22 mouse cellular contexts compared by ENCODE assay signal in the genomic region with DNA sequence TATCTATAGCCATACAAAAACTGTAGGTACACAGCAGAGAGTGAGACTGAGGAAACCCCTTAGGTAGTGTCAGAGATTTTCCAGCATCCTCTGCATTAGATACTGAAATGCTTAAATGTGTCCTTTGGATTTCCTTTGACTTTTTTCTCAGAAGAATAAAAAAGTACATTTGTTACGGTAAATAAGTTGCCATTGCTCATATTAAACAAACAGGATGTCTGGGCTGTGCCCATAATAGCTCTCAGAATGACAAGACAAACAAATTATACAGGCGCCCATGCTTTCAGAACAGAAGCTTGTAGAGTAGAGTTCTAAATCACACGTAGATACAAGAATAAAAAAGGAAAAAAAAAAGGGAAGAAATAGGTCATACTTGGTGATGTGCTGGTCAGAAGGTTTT. TPM values are rescaled to one million over a fixed set of nuclear protein-coding genes. Genes with fewer than 3 reads are reported as not detected.
"Had no signal": no experiment of that assay in that cellular context is flagged by ENCODE, and none has a peak within 500 bp of the region (broad histone marks: within the 10 kb centered on the region; RNA-seq: fewer than 3 reads in every experiment).

No protein-coding gene starts in this region.

- H3K9ac ChIP-seq: lung, embryonic 15.5 days; midbrain, embryonic 13.5 days; midbrain, embryonic 15.5 days; neural tube, embryonic 12.5 days; stomach, embryonic 15.5 days had no signal

- H3K4me2 ChIP-seq: lung, embryonic 15.5 days; midbrain, embryonic 11.5 days; midbrain, embryonic 13.5 days; midbrain, embryonic 15.5 days; neural tube, embryonic 12.5 days; stomach, embryonic 15.5 days had no signal

- H3K9me3 ChIP-seq: lung, embryonic 15.5 days; megakaryocyte, embryonic 14.5 days; midbrain, embryonic 13.5 days; midbrain, embryonic 15.5 days; neural tube, embryonic 12.5 days; stomach, embryonic 15.5 days had no signal

- H3K4me3 ChIP-seq: lung, embryonic 15.5 days; megakaryocyte, embryonic 14.5 days; midbrain, embryonic 13.5 days; midbrain, embryonic 15.5 days; neural tube, embryonic 12.5 days; stomach, embryonic 15.5 days had no signal

- H3K36me3 ChIP-seq: lung, embryonic 15.5 days; midbrain, embryonic 13.5 days; midbrain, embryonic 15.5 days; neural tube, embryonic 12.5 days; stomach, embryonic 15.5 days had no signal

- ATAC-seq: midbrain, embryonic 13.5 days; midbrain, embryonic 15.5 days had no signal

- H3K27ac ChIP-seq: lung, embryonic 15.5 days; midbrain, embryonic 13.5 days; midbrain, embryonic 15.5 days; neural tube, embryonic 12.5 days; stomach, embryonic 15.5 days; stomach, postnatal 0 days had no signal

- H3K27me3 ChIP-seq: lung, embryonic 15.5 days; megakaryocyte, embryonic 14.5 days; midbrain, embryonic 13.5 days; midbrain, embryonic 15.5 days; neural tube, embryonic 12.5 days; stomach, embryonic 15.5 days had no signal

- H3K4me1 ChIP-seq: midbrain, embryonic 13.5 days; midbrain, embryonic 15.5 days; neural tube, embryonic 12.5 days; stomach, embryonic 15.5 days had no signal

- DNase-seq: lung, postnatal 14 days; retina, postnatal 1 day; right cerebral cortex, adult 18-20 months; right cerebral cortex, postnatal 25 days; right cerebral cortex, postnatal 4 days; spleen, adult 18-20 months; thymus, adult 2 months; thymus, postnatal 25 days; thymus, postnatal 4 days had no signal

RNA-seq across cellular contexts. Expression of a gene that starts 57.7 kb away (rescaled TPM):
- polyA plus RNA-seq: lung, adult 2 months; macrophage; small intestine, adult 2 months; testis, adult 2 months; thymus, adult 2 months; urinary bladder, adult 2 months had no signal
